Mouse (Mus musculus): ENCODE results near the gene Trim68. TPM values are rescaled to one million over a fixed set of nuclear protein-coding genes. Genes with fewer than 3 reads are reported as not detected.
A peak's percentile ranks its signal among the peaks of the same experiment; 100 is the strongest.

The Trim68 gene
- total and polyA plus RNA-seq, 3 experiments = 8.1 to 20.4 (median 9.5) TPM

DNA sequence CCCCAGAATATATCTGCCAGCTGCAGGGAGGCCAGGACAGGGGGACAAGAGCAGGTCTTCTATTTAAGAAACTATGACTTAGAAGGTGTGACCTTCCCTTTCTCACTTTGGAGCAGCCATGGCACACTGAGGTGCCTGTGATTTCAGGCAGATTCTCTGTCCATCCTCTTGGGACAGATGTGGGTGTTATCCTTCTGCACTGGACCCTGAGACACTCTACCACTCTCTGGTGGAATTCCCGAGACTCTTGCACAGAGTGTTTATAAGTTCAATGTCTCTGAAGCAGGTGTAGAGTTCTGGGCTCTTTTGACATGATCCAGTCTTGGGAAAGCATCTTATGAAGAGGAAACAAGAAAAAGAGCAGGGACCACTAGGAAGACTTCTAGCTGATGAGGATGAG is 49.0 kb downstream of the Trim68 start, which contains the start of gene Olfr554:
TSS of gene Olfr554 (plus strand) at position 301 of the 400 bp plus-strand sequence.
- 74% methylated on average over 1 of the region's 1 CpGs for WGBS

DNA sequence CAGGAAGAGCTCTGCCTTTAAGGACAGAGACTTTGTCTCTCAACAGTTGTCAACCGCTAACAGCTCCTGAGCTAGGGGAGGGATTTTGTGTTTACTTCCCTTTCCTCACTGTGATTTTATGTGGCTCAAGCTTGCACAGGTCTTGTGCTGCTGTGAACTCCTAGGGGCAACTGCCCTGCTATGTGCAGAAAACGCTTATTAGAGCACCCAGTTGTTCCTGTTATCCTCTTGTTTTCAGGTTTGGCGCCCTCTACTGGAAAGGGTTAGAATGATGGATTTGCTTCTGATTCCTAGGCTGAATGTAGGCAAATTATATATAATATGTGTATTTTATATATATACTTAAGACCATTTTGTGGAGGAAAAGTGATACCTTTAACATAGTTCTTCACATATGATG is 50.5 kb downstream of the Trim68 start:
- TF ChIP-seq EP300 (IDR thresholded peaks at IDR 0.05; ENCODE audit: insufficient read depth, low read depth, low read length) (no peak), CTCF (IDR thresholded peaks at IDR 0.05) (peak; percentile 76)
- no peaks in the 10 kb centered on the region for H3K27me3 ChIP-seq (ENCODE audit: control insufficient read depth, insufficient read depth, low read length)
- H3K36me3 ChIP-seq (ENCODE audit: control insufficient read depth, insufficient read depth, low read length) = no peaks in the 10 kb centered on the region
- intact Hi-C loops (cut with DNase I) = no loop called here
- H3K27ac ChIP-seq = no peak overlapping the region
- WGBS = 30% methylated on average over 3 of the region's 3 CpGs
- H3K9ac ChIP-seq (ENCODE audit: low read depth, low read length) = no peak overlapping the region
- no peak for DNase-seq
- H3K79me2 ChIP-seq (replicated peaks; ENCODE audit: control insufficient read depth, insufficient read depth, low read length) = no peaks in the 10 kb centered on the region
- H3K4me1 ChIP-seq (ENCODE audit: control insufficient read depth, insufficient read depth, low read length) = no peaks in the 10 kb centered on the region; the same call in 1 of the 2 replicates
- H3K4me3 ChIP-seq = no peak overlapping the region

More for the DNA sequence above, 49.0 kb downstream of the Trim68 start, which contains the start of gene Olfr554:
- Histone ChIP-seq H3K4me3 (no peak within 1 kb of the TSS), H3K36me3 (ENCODE audit: control insufficient read depth, insufficient read depth, low read length) (no peaks in the 10 kb centered on the region), H3K27me3 (ENCODE audit: control insufficient read depth, insufficient read depth, low read length) (no peaks in the 10 kb centered on the region), H3K4me1 (ENCODE audit: control insufficient read depth, insufficient read depth, low read length) (no peaks in the 10 kb centered on the region; the same call in 1 of the 2 replicates), H3K9ac (ENCODE audit: low read depth, low read length) (no peak within 1 kb of the TSS), H3K79me2 (replicated peaks; ENCODE audit: control insufficient read depth, insufficient read depth, low read length) (no peaks in the 10 kb centered on the region), H3K27ac (no peak within 1 kb of the TSS)
- TF ChIP-seq POLR2A (IDR thresholded peaks at IDR 0.05; ENCODE audit: insufficient read depth, low read depth, low read length) = no peak
- no peak for TF ChIP-seq CTCF (IDR thresholded peaks at IDR 0.05)
- TF ChIP-seq EP300 (IDR thresholded peaks at IDR 0.05; ENCODE audit: insufficient read depth, low read depth, low read length) = no peak
- intact Hi-C loops (cut with DNase I) = no loop called here
- no peak for DNase-seq

Other genes with a start within 250 kb of the Trim68 start
- 1 to 10 TPM; 9.6 to 9.9 TPM for gene Rrm1, start 245.6 kb downstream of the Trim68 start, total RNA-seq (2021)
- 4.4 and 8.1 TPM in 2 replicates for gene Rrm1, start 245.6 kb downstream of the Trim68 start, polyA plus RNA-seq (2012; rRNA removed)
- gene Olfr543, start 205.6 kb downstream of the Trim68 start, total RNA-seq (2021) = not detected
- gene Olfr543, start 205.6 kb downstream of the Trim68 start, polyA plus RNA-seq (2012; rRNA removed) = not detected in 2 replicates
- not detected for gene Olfr544, start 199.0 kb downstream of the Trim68 start, total RNA-seq (2021)
- not detected in 2 replicates for gene Olfr544, start 199.0 kb downstream of the Trim68 start, polyA plus RNA-seq (2012; rRNA removed)
- gene Olfr545, start 187.8 kb downstream of the Trim68 start, total RNA-seq (2021) = not detected
- gene Olfr545, start 187.8 kb downstream of the Trim68 start, polyA plus RNA-seq (2012; rRNA removed) = not detected in 2 replicates
- not detected for gene Olfr547, start 152.6 kb downstream of the Trim68 start, total RNA-seq (2021)
- not detected in 2 replicates for gene Olfr547, start 152.6 kb downstream of the Trim68 start, polyA plus RNA-seq (2012; rRNA removed)
- gene Olfr548-ps1, start 146.4 kb downstream of the Trim68 start, total RNA-seq (2021) = not detected
- gene Olfr548-ps1, start 146.4 kb downstream of the Trim68 start, polyA plus RNA-seq (2012; rRNA removed) = not detected in 2 replicates
- not detected for gene Olfr549, start 137.5 kb downstream of the Trim68 start, total RNA-seq (2021)
- gene Olfr549, start 137.5 kb downstream of the Trim68 start, polyA plus RNA-seq (2012; rRNA removed) = not detected in 2 replicates
- gene Trim21, start 121.8 kb downstream of the Trim68 start, total RNA-seq (2021) = 1 to 10 TPM; 3.7 to 6.1 TPM
- gene Trim21, start 121.8 kb downstream of the Trim68 start, polyA plus RNA-seq (2012; rRNA removed) = 3.7 and 6.2 TPM in 2 replicates
- under 1 TPM in 1 of 2 experiments, not detected in 1; 0.07 TPM for gene Olfr550, start 115.9 kb downstream of the Trim68 start, total RNA-seq (2021)
- gene Olfr550, start 115.9 kb downstream of the Trim68 start, polyA plus RNA-seq (2012; rRNA removed) = 0.56 and 0.86 TPM in 2 replicates
- gene Olfr551, start 95.4 kb downstream of the Trim68 start, total RNA-seq (2021) = not detected
- gene Olfr551, start 95.4 kb downstream of the Trim68 start, polyA plus RNA-seq (2012; rRNA removed) = not detected in 2 replicates
- under 1 TPM; 0.13 to 0.20 TPM for gene Olfr552, start 89.6 kb downstream of the Trim68 start, total RNA-seq (2021)
- gene Olfr552, start 89.6 kb downstream of the Trim68 start, polyA plus RNA-seq (2012; rRNA removed) = not detected in 2 replicates
- gene Olfr553, start 69.1 kb downstream of the Trim68 start, total RNA-seq (2021) = not detected
- gene Olfr553, start 69.1 kb downstream of the Trim68 start, polyA plus RNA-seq (2012; rRNA removed) = not detected in 2 replicates
- gene Olfr554, start 48.9 kb downstream of the Trim68 start, total RNA-seq (2021) = not detected
- gene Olfr554, start 48.9 kb downstream of the Trim68 start, polyA plus RNA-seq (2012; rRNA removed) = not detected in 2 replicates
- gene Olfr555, start 28.5 kb downstream of the Trim68 start, total RNA-seq (2021) = not detected
- not detected in 2 replicates for gene Olfr555, start 28.5 kb downstream of the Trim68 start, polyA plus RNA-seq (2012; rRNA removed)
- gene Olfr556, start 22.4 kb downstream of the Trim68 start, total RNA-seq (2021) = not detected
- gene Olfr556, start 22.4 kb downstream of the Trim68 start, polyA plus RNA-seq (2012; rRNA removed) = not detected in 2 replicates
- gene Olfr557, start 8.6 kb upstream of the Trim68 start, total RNA-seq (2021) = not detected
- gene Olfr557, start 8.6 kb upstream of the Trim68 start, polyA plus RNA-seq (2012; rRNA removed) = not detected in 2 replicates
- gene Olfr558, start 14.9 kb upstream of the Trim68 start, total RNA-seq (2021) = 1 to 10 TPM; 3.0 to 3.8 TPM
- gene Olfr558, start 14.9 kb upstream of the Trim68 start, polyA plus RNA-seq (2012; rRNA removed) = 3.5 and 8.4 TPM in 2 replicates
- not detected for gene Olfr33, start 31.7 kb upstream of the Trim68 start, total RNA-seq (2021)
- gene Olfr33, start 31.7 kb upstream of the Trim68 start, polyA plus RNA-seq (2012; rRNA removed) = 0.33 TPM in 1 of 2 replicates, not detected in the other
- not detected for gene Olfr559, start 40.2 kb upstream of the Trim68 start, total RNA-seq (2021)
- gene Olfr559, start 40.2 kb upstream of the Trim68 start, polyA plus RNA-seq (2012; rRNA removed) = not detected in 2 replicates
- gene Olfr560, start 72.0 kb upstream of the Trim68 start, total RNA-seq (2021) = not detected
- 0.20 TPM in 2 replicates for gene Olfr560, start 72.0 kb upstream of the Trim68 start, polyA plus RNA-seq (2012; rRNA removed)
- under 1 TPM; 0.57 to 0.86 TPM for gene Olfr78, start 72.1 kb upstream of the Trim68 start, total RNA-seq (2021)
- 6.2 and 12.7 TPM in 2 replicates for gene Olfr78, start 72.1 kb upstream of the Trim68 start, polyA plus RNA-seq (2012; rRNA removed)
- gene Olfr561, start 83.9 kb upstream of the Trim68 start, total RNA-seq (2021) = not detected
- gene Olfr561, start 83.9 kb upstream of the Trim68 start, polyA plus RNA-seq (2012; rRNA removed) = not detected in 2 replicates
- gene Olfr564, start 116.2 kb upstream of the Trim68 start, total RNA-seq (2021) = not detected
- not detected in 2 replicates for gene Olfr564, start 116.2 kb upstream of the Trim68 start, polyA plus RNA-seq (2012; rRNA removed)
- not detected for gene Olfr566, start 171.4 kb upstream of the Trim68 start, total RNA-seq (2021)
- not detected in 2 replicates for gene Olfr566, start 171.4 kb upstream of the Trim68 start, polyA plus RNA-seq (2012; rRNA removed)
- not detected for gene Olfr568, start 189.8 kb upstream of the Trim68 start, total RNA-seq (2021)
- gene Olfr568, start 189.8 kb upstream of the Trim68 start, polyA plus RNA-seq (2012; rRNA removed) = not detected in 2 replicates
- not detected for gene Olfr569, start 203.6 kb upstream of the Trim68 start, total RNA-seq (2021)
- gene Olfr569, start 203.6 kb upstream of the Trim68 start, polyA plus RNA-seq (2012; rRNA removed) = not detected in 2 replicates
- not detected for gene Olfr570, start 207.2 kb upstream of the Trim68 start, total RNA-seq (2021)
- gene Olfr570, start 207.2 kb upstream of the Trim68 start, polyA plus RNA-seq (2012; rRNA removed) = not detected in 2 replicates
- gene Olfr571, start 230.2 kb upstream of the Trim68 start, total RNA-seq (2021) = not detected
- not detected in 2 replicates for gene Olfr571, start 230.2 kb upstream of the Trim68 start, polyA plus RNA-seq (2012; rRNA removed)
- not detected for gene Olfr572, start 237.1 kb upstream of the Trim68 start, total RNA-seq (2021)
- gene Olfr572, start 237.1 kb upstream of the Trim68 start, polyA plus RNA-seq (2012; rRNA removed) = not detected in 2 replicates